Mouse (Mus musculus): Measurements from ENCODE around the gene Tmem38b. TPM values are rescaled to one million over a fixed set of nuclear protein-coding genes. Genes with fewer than 3 reads are reported as not detected.

Tmem38b gene
- polyA plus RNA-seq, 1 experiment from 2014 or later = 15.2 TPM

DNA sequence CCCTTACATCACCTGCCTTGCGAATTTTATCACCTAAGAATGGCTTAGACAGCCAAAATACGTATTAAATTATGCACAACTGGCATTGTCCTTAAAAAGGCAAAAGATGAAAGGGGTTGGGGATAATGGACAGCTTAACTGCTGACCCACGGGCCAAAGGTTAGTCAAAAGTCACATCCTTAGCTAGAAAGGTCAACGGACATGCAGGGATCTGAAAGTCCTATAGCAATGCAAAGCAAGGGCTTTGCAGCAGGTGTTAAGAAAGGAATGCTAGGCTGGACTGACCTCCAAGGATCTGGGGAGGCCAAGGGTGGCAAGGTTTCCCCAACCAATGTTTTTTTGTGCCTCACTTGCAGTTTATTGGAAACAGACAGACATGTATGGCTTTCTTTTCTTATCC is 36.5 kb upstream of the Tmem38b start:
- 46% methylated on average over 4 of the region's 4 CpGs for WGBS (ENCODE audit: insufficient replicate concordance)
- ATAC-seq (no peak), DNase-seq (no peak)
- no peak overlapping the region for H3K4me3 ChIP-seq (ENCODE audit: low read depth, low read length)
- H3K27ac ChIP-seq (ENCODE audit: low read depth) = no peak overlapping the region
- H3K27me3 ChIP-seq (ENCODE audit: insufficient read depth, low read length) = no peaks in the 10 kb centered on the region
- H3K36me3 ChIP-seq (replicated peaks; ENCODE audit: insufficient read depth, low read length) = no peaks in the 10 kb centered on the region
- no peak overlapping the region for H3K4me2 ChIP-seq (ENCODE audit: low read depth, low read length)
- no peak for TF ChIP-seq EP300 (IDR thresholded peaks at IDR 0.05; ENCODE audit: low read depth)
- no peak for TF ChIP-seq CTCF (IDR thresholded peaks at IDR 0.05; ENCODE audit: low read depth)
- no peak overlapping the region for H3K9ac ChIP-seq (replicated peaks)
- H3K4me1 ChIP-seq (ENCODE audit: insufficient read depth) = peaks cover 4% of the 10 kb centered on the region; the same call in 1 of the 2 replicates
- no peaks in the 10 kb centered on the region for H3K9me3 ChIP-seq (ENCODE audit: low read length)

- TF ChIP-seq CTCF (IDR thresholded peaks at IDR 0.05; ENCODE audit: low read depth) = no peak
- TF ChIP-seq EP300 (IDR thresholded peaks at IDR 0.05; ENCODE audit: low read depth) = no peak
- H3K4me1 ChIP-seq (ENCODE audit: insufficient read depth) = peaks cover 8% of the 10 kb centered on the region
- H3K4me3 ChIP-seq (ENCODE audit: low read depth, low read length) = no peak overlapping the region
- no peaks in the 10 kb centered on the region for H3K27me3 ChIP-seq (ENCODE audit: insufficient read depth, low read length)
- H3K27ac ChIP-seq (ENCODE audit: low read depth) = no peak overlapping the region
- no peaks in the 10 kb centered on the region for H3K36me3 ChIP-seq (replicated peaks; ENCODE audit: insufficient read depth, low read length)
- no peaks in the 10 kb centered on the region for H3K9me3 ChIP-seq (ENCODE audit: low read length)
- H3K9ac ChIP-seq (replicated peaks) = no peak overlapping the region
- 58% methylated on average over 5 of the region's 5 CpGs for WGBS (ENCODE audit: insufficient replicate concordance)
- no peak for DNase-seq
- ATAC-seq = no peak
- no peak overlapping the region for H3K4me2 ChIP-seq (ENCODE audit: low read depth, low read length)
Measured at GRCm38 (mm10) chr4:53794257-53794966, 31.4 kb upstream of the Tmem38b start.

DNA sequence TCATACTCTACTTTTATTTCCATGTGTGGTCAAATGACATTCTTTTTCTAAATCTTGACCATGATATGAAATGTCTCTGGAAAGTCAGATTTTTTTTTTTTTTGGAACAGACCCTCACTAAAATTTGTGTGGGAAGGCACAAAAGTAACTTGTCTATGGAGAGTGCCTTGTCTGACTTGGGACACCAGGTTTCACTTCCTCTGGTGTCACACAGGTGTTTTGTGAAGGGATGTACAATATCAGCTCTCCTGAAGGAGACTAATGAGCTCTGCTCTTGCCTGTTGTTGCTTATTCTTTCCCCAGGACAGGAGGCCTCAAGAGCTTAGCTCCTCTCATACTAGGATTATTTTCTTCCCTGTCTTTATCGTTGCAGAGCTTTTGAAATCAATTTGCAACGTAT is 30.8 kb upstream of the Tmem38b start:
- Histone ChIP-seq H3K27me3 (ENCODE audit: insufficient read depth, low read length) (no peaks in the 10 kb centered on the region), H3K9me3 (ENCODE audit: low read length) (no peaks in the 10 kb centered on the region), H3K4me3 (ENCODE audit: low read depth, low read length) (no peak overlapping the region), H3K36me3 (replicated peaks; ENCODE audit: insufficient read depth, low read length) (no peaks in the 10 kb centered on the region), H3K27ac (ENCODE audit: low read depth) (no peak overlapping the region), H3K4me2 (ENCODE audit: low read depth, low read length) (no peak overlapping the region), H3K9ac (replicated peaks) (no peak overlapping the region), H3K4me1 (ENCODE audit: insufficient read depth) (peaks cover 9% of the 10 kb centered on the region)
- 67% methylated on average over 2 of the region's 2 CpGs for WGBS (ENCODE audit: insufficient replicate concordance)
- no peak for TF ChIP-seq EP300 (IDR thresholded peaks at IDR 0.05; ENCODE audit: low read depth)
- TF ChIP-seq CTCF (IDR thresholded peaks at IDR 0.05; ENCODE audit: low read depth) = no peak
- DNase-seq (no peak), ATAC-seq (no peak)

GRCm38 (mm10) chr4:53795706-53796105 is 30.1 kb upstream of the Tmem38b start:
- ATAC-seq (no peak), DNase-seq (no peak)
- H3K4me1 ChIP-seq (ENCODE audit: insufficient read depth) = peaks cover 9% of the 10 kb centered on the region
- H3K4me3 ChIP-seq (ENCODE audit: low read depth, low read length) = no peak overlapping the region
- TF ChIP-seq CTCF (IDR thresholded peaks at IDR 0.05; ENCODE audit: low read depth) (no peak), EP300 (IDR thresholded peaks at IDR 0.05; ENCODE audit: low read depth) (no peak)
- H3K9ac ChIP-seq (replicated peaks) = no peak overlapping the region
- H3K27me3 ChIP-seq (ENCODE audit: insufficient read depth, low read length) = no peaks in the 10 kb centered on the region
- WGBS (ENCODE audit: insufficient replicate concordance) = 79% methylated on average over 2 of the region's 2 CpGs
- H3K27ac ChIP-seq (ENCODE audit: low read depth) = no peak overlapping the region
- H3K36me3 ChIP-seq (replicated peaks; ENCODE audit: insufficient read depth, low read length) = no peaks in the 10 kb centered on the region
- H3K4me2 ChIP-seq (ENCODE audit: low read depth, low read length) = no peak overlapping the region
- no peaks in the 10 kb centered on the region for H3K9me3 ChIP-seq (ENCODE audit: low read length)

GRCm38 (mm10) chr4:53796865-53797772 is 28.7 kb upstream of the Tmem38b start:
- ATAC-seq (no peak), DNase-seq (no peak)
- Histone ChIP-seq H3K4me2 (ENCODE audit: low read depth, low read length) (no peak overlapping the region), H3K27me3 (ENCODE audit: insufficient read depth, low read length) (no peaks in the 10 kb centered on the region), H3K9me3 (ENCODE audit: low read length) (no peaks in the 10 kb centered on the region), H3K36me3 (replicated peaks; ENCODE audit: insufficient read depth, low read length) (no peaks in the 10 kb centered on the region), H3K4me1 (ENCODE audit: insufficient read depth) (peaks cover 9% of the 10 kb centered on the region), H3K27ac (ENCODE audit: low read depth) (no peak overlapping the region), H3K9ac (replicated peaks) (no peak overlapping the region), H3K4me3 (ENCODE audit: low read depth, low read length) (no peak overlapping the region)
- TF ChIP-seq EP300 (IDR thresholded peaks at IDR 0.05; ENCODE audit: low read depth) (no peak), CTCF (IDR thresholded peaks at IDR 0.05; ENCODE audit: low read depth) (no peak)
- WGBS (ENCODE audit: insufficient replicate concordance) = 31% methylated on average over 18 of the region's 18 CpGs

GRCm38 (mm10) chr4:53798896-53799676 is 26.8 kb upstream of the Tmem38b start:
- no peaks in the 10 kb centered on the region for H3K36me3 ChIP-seq (replicated peaks; ENCODE audit: insufficient read depth, low read length)
- no peak for DNase-seq
- WGBS (ENCODE audit: insufficient replicate concordance) = 47% methylated on average over 7 of the region's 7 CpGs

More at GRCm38 (mm10) chr4:53798896-53799676, 26.8 kb upstream of the Tmem38b start:
- H3K9me3 ChIP-seq (ENCODE audit: low read length) = no peaks in the 10 kb centered on the region
- no peaks in the 10 kb centered on the region for H3K27me3 ChIP-seq (ENCODE audit: insufficient read depth, low read length)
- H3K4me2 ChIP-seq (ENCODE audit: low read depth, low read length) = no peak overlapping the region
- no peak overlapping the region for H3K27ac ChIP-seq (ENCODE audit: low read depth)
- TF ChIP-seq EP300 (IDR thresholded peaks at IDR 0.05; ENCODE audit: low read depth) = no peak
- TF ChIP-seq CTCF (IDR thresholded peaks at IDR 0.05; ENCODE audit: low read depth) = no peak
- H3K4me1 ChIP-seq (ENCODE audit: insufficient read depth) = peaks cover 9% of the 10 kb centered on the region
- no peak overlapping the region for H3K9ac ChIP-seq (replicated peaks)
- ATAC-seq = no peak
- no peak overlapping the region for H3K4me3 ChIP-seq (ENCODE audit: low read depth, low read length)
